Mouse (Mus musculus) kidney, embryonic 15.5 days (tissue): ENCODE measurements at regions not wholly inside any gene's neighbourhood (a gene's known extent, or its start where the extent isn't known, plus 50 kb on each side); places are given as distances from the start of the nearest gene placed in this dataset.

Experiments
- ATAC-seq: fragments of 200-750 bp; cut with Nextera tagmentation; replicated peaks from 2 replicates; pipeline ENCODE4 v1.8.0; 2017; ENCODE audit warnings: moderate TSS enrichment; ENCODE audit not compliant: low FRiP score
- H3K27ac ChIP-seq: fragments of 300-500 bp; sonication (generic); 2 replicates; pipeline ENCODE4 v1.5.1; 2015; ENCODE audit warnings: mild to moderate bottlenecking, inconsistent platforms
- H3K27me3 ChIP-seq: fragments of 300-500 bp; sonication (generic); 2 replicates; pipeline ENCODE4 v1.6.1; 2015; ENCODE audit warnings: inconsistent platforms
- H3K36me3 ChIP-seq: fragments of 300-500 bp; sonication (generic); 2 replicates; pipeline ENCODE4 v1.6.1; 2015; ENCODE audit warnings: inconsistent platforms
- H3K4me1 ChIP-seq: fragments of 300-500 bp; sonication (generic); 2 replicates; pipeline ENCODE4 v1.6.1; 2015; ENCODE audit warnings: inconsistent platforms
- H3K4me2 ChIP-seq: fragments of 300-500 bp; sonication (generic); 2 replicates; pipeline ENCODE4 v1.6.1; 2015; ENCODE audit warnings: moderate library complexity, mild to moderate bottlenecking, inconsistent platforms
- H3K4me3 ChIP-seq: fragments of 300-500 bp; sonication (generic); replicated peaks from 2 replicates; pipeline ENCODE4 v1.5.1; 2015; ENCODE audit warnings: mild to moderate bottlenecking, inconsistent platforms
- H3K9ac ChIP-seq: fragments of 300-500 bp; sonication (generic); 2 replicates; pipeline ENCODE4 v1.6.1; 2015; ENCODE audit warnings: mild to moderate bottlenecking, inconsistent platforms
- H3K9me3 ChIP-seq: fragments of 300-500 bp; sonication (generic); replicated peaks from 2 replicates; pipeline ENCODE4 v1.6.1; 2016; ENCODE audit warnings: inconsistent platforms
- WGBS: fragments of 180-500 bp; shearing (Covaris S2); methylation state at CpG from one replicate; pipeline ENCODE4 v1.1.7; 2015; ENCODE audit warnings: mixed read lengths; 5-methylcytosine and 5-hydroxymethylcytosine counted together

GRCm38 (mm10) chr4:90996388-90997092, 404.0 kb downstream of the Elavl2 start:
- Histone ChIP-seq H3K27me3 (no peaks in the 10 kb centered on the region), H3K4me2 (no peak overlapping the region), H3K4me3 (no peak overlapping the region), H3K4me1 (no peaks in the 10 kb centered on the region), H3K36me3 (no peaks in the 10 kb centered on the region), H3K9ac (no peak overlapping the region), H3K27ac (no peak overlapping the region), H3K9me3 (no peaks in the 10 kb centered on the region)
- 36% methylated on average over 2 of the region's 2 CpGs for WGBS
- peak; percentile 89 for ATAC-seq

GRCm38 (mm10) chr4:90964658-90965057, 435.9 kb downstream of the Elavl2 start:
- H3K4me3 ChIP-seq = no peak overlapping the region
- no peaks in the 10 kb centered on the region for H3K4me1 ChIP-seq
- 62% methylated on average over 6 of the region's 6 CpGs for WGBS

GRCm38 (mm10) chr4:90943687-90944385, 456.7 kb downstream of the Elavl2 start:
- no peak overlapping the region for H3K4me2 ChIP-seq
- H3K27ac ChIP-seq = no peak overlapping the region
- H3K9me3 ChIP-seq = no peaks in the 10 kb centered on the region
- H3K4me3 ChIP-seq = no peak overlapping the region
- no peaks in the 10 kb centered on the region for H3K4me1 ChIP-seq
- H3K9ac ChIP-seq = no peak overlapping the region
- H3K36me3 ChIP-seq = no peaks in the 10 kb centered on the region
- H3K27me3 ChIP-seq = no peaks in the 10 kb centered on the region
- 63% methylated on average over 4 of the region's 4 CpGs for WGBS
- ATAC-seq = no peak

More at GRCm38 (mm10) chr4:90964658-90965057, 435.9 kb downstream of the Elavl2 start:
- Histone ChIP-seq H3K27ac (no peak overlapping the region), H3K4me2 (no peak overlapping the region), H3K36me3 (no peaks in the 10 kb centered on the region), H3K27me3 (no peaks in the 10 kb centered on the region), H3K9ac (no peak overlapping the region), H3K9me3 (no peaks in the 10 kb centered on the region)
- no peak for ATAC-seq

GRCm38 (mm10) chr4:90917312-90918107, 483.1 kb downstream of the Elavl2 start:
- ATAC-seq = no peak
- H3K4me1 ChIP-seq = no peaks in the 10 kb centered on the region
- H3K27ac ChIP-seq = no peak overlapping the region
- H3K27me3 ChIP-seq = no peaks in the 10 kb centered on the region
- H3K9me3 ChIP-seq = no peaks in the 10 kb centered on the region
- H3K4me2 ChIP-seq = no peak overlapping the region
- WGBS = 87% methylated on average over 6 of the region's 6 CpGs
- no peaks in the 10 kb centered on the region for H3K36me3 ChIP-seq
- no peak overlapping the region for H3K4me3 ChIP-seq
- H3K9ac ChIP-seq = no peak overlapping the region

GRCm38 (mm10) chr4:90906311-90906710, 494.3 kb downstream of the Elavl2 start:
- WGBS = 81% methylated on average over 1 of the region's 1 CpGs
- no peaks in the 10 kb centered on the region for H3K27me3 ChIP-seq
- no peak overlapping the region for H3K27ac ChIP-seq
- H3K4me2 ChIP-seq = no peak overlapping the region
- H3K9me3 ChIP-seq = no peaks in the 10 kb centered on the region
- no peaks in the 10 kb centered on the region for H3K36me3 ChIP-seq
- no peaks in the 10 kb centered on the region for H3K4me1 ChIP-seq
- ATAC-seq = no peak
- H3K4me3 ChIP-seq = no peak overlapping the region
- no peak overlapping the region for H3K9ac ChIP-seq

GRCm38 (mm10) chr4:90868209-90868608, 532.4 kb downstream of the Elavl2 start:
- WGBS = 31% methylated on average over 7 of the region's 7 CpGs
- Histone ChIP-seq H3K4me3 (no peak overlapping the region), H3K9me3 (no peaks in the 10 kb centered on the region), H3K9ac (no peak overlapping the region), H3K36me3 (no peaks in the 10 kb centered on the region), H3K4me1 (no peaks in the 10 kb centered on the region), H3K27me3 (no peaks in the 10 kb centered on the region), H3K27ac (no peak overlapping the region), H3K4me2 (no peak overlapping the region)
- peak; percentile 84 for ATAC-seq

- H3K4me1 ChIP-seq = no peaks in the 10 kb centered on the region
- H3K27me3 ChIP-seq = no peaks in the 10 kb centered on the region
- WGBS = 47% methylated on average over 2 of the region's 2 CpGs
- no peak for ATAC-seq
- no peak overlapping the region for H3K4me2 ChIP-seq
- H3K36me3 ChIP-seq = no peaks in the 10 kb centered on the region
- no peak overlapping the region for H3K9ac ChIP-seq
- H3K9me3 ChIP-seq = no peaks in the 10 kb centered on the region
- no peak overlapping the region for H3K4me3 ChIP-seq
- no peak overlapping the region for H3K27ac ChIP-seq
These were observed 539.7 kb downstream of the Elavl2 start for GRCm38 (mm10) chr4:90860854-90861253.

- WGBS = 62% methylated on average over 3 of the region's 3 CpGs
- Histone ChIP-seq H3K9me3 (no peaks in the 10 kb centered on the region), H3K4me1 (no peaks in the 10 kb centered on the region), H3K9ac (no peak overlapping the region), H3K4me2 (no peak overlapping the region), H3K36me3 (no peaks in the 10 kb centered on the region), H3K27ac (no peak overlapping the region), H3K4me3 (no peak overlapping the region), H3K27me3 (no peaks in the 10 kb centered on the region)
- no peak for ATAC-seq
These were observed 560.8 kb downstream of the Elavl2 start for GRCm38 (mm10) chr4:90839804-90840203.

GRCm38 (mm10) chr4:90799078-90799477, 580.5 kb downstream of the Zfp352 start:
- WGBS = 71% methylated on average over 1 of the region's 1 CpGs
- H3K9me3 ChIP-seq = no peaks in the 10 kb centered on the region
- H3K36me3 ChIP-seq = no peaks in the 10 kb centered on the region
- H3K9ac ChIP-seq = no peak overlapping the region
- no peak overlapping the region for H3K27ac ChIP-seq
- H3K4me2 ChIP-seq = no peak overlapping the region
- H3K27me3 ChIP-seq = no peaks in the 10 kb centered on the region
- no peak for ATAC-seq
- no peaks in the 10 kb centered on the region for H3K4me1 ChIP-seq
- H3K4me3 ChIP-seq = no peak overlapping the region

- Histone ChIP-seq H3K4me1 (no peaks in the 10 kb centered on the region), H3K4me3 (no peak overlapping the region), H3K4me2 (no peak overlapping the region), H3K9me3 (no peaks in the 10 kb centered on the region), H3K27me3 (no peaks in the 10 kb centered on the region), H3K27ac (no peak overlapping the region), H3K9ac (no peak overlapping the region), H3K36me3 (no peaks in the 10 kb centered on the region)
- ATAC-seq = no peak
- 77% methylated on average over 3 of the region's 3 CpGs for WGBS
These were observed 580.0 kb downstream of the Zfp352 start for GRCm38 (mm10) chr4:90798637-90799036.

- no peaks in the 10 kb centered on the region for H3K4me1 ChIP-seq
- no peak for ATAC-seq
- no peak overlapping the region for H3K4me2 ChIP-seq
- no peaks in the 10 kb centered on the region for H3K27me3 ChIP-seq
- H3K4me3 ChIP-seq = no peak overlapping the region
- no peaks in the 10 kb centered on the region for H3K9me3 ChIP-seq
- no peak overlapping the region for H3K9ac ChIP-seq
- no peaks in the 10 kb centered on the region for H3K36me3 ChIP-seq
- no peak overlapping the region for H3K27ac ChIP-seq
- WGBS = 77% methylated on average over 8 of the region's 8 CpGs
These were observed 578.9 kb downstream of the Zfp352 start for GRCm38 (mm10) chr4:90797472-90797871.
